Comparison of ENCODE assay signal across 8 mouse cellular contexts in genomic region chr3:33843801-33844632, GRCm38 (mm10). TPM values are rescaled to one million over a fixed set of nuclear protein-coding genes. Genes with fewer than 3 reads are reported as not detected.
DNase-seq lines count a peak whose midpoint lies in the region; ATAC-seq lines count a peak whose summit lies in the region.

Gene Ccdc39, minus strand, starts transcription at chr3:33844310.

- H3K4me1 ChIP-seq in embryonic facial prominence, embryonic 13.5 days = peaks cover 4% of the 10 kb centered on the region
- H3K4me1 ChIP-seq in limb, embryonic 12.5 days (replicated peaks) = peaks cover 5% of the 10 kb centered on the region
- H3K4me1 ChIP-seq in midbrain, embryonic 14.5 days (ENCODE audit: control insufficient read depth, insufficient read depth, low read length) = peaks cover 10% of the 10 kb centered on the region; the same call in 1 of the 2 replicates
- H3K4me1 ChIP-seq in stomach, embryonic 14.5 days (ENCODE audit: control insufficient read depth, insufficient read depth, low read length) = peaks cover 5% of the 10 kb centered on the region; the same call in 1 of the 2 replicates

- DNase-seq in 3134 (ENCODE audit: extremely low read depth, insufficient read length, low spot score) = peak; percentile 36
- DNase-seq in adrenal gland, postnatal 36 days = peak; percentile 79 to 80
- DNase-seq in heart, adult 8-10 months (ENCODE audit: low spot score) = peak; percentile 76
- DNase-seq in kidney, adult 8-10 months = peak; percentile 58 to 77
- DNase-seq in midbrain, embryonic 14.5 days = peak; percentile 93

- 0 out of 2 replicates have a peak within 1 kb of the TSS, but pooled peaks have one; percentile 39 for H3K27ac ChIP-seq in embryonic facial prominence, embryonic 13.5 days
- H3K27ac ChIP-seq in limb, embryonic 12.5 days = no peak within 1 kb of the TSS
- H3K27ac ChIP-seq in midbrain, embryonic 14.5 days (replicated peaks; ENCODE audit: low read depth, low read length) = peak within 1 kb of the TSS; percentile 80
- H3K27ac ChIP-seq in stomach, embryonic 14.5 days (ENCODE audit: low read length) = no peak within 1 kb of the TSS

- no peaks in the 10 kb centered on the region for H3K9me3 ChIP-seq in embryonic facial prominence, embryonic 13.5 days
- no peaks in the 10 kb centered on the region for H3K9me3 ChIP-seq in limb, embryonic 12.5 days
- no peaks in the 10 kb centered on the region for H3K9me3 ChIP-seq in midbrain, embryonic 14.5 days (ENCODE audit: control insufficient read depth, low read length)
- H3K9me3 ChIP-seq in stomach, embryonic 14.5 days (ENCODE audit: control insufficient read depth, low read depth, low read length) = no peaks in the 10 kb centered on the region

- peak within 1 kb of the TSS; percentile 60 for H3K4me3 ChIP-seq in embryonic facial prominence, embryonic 13.5 days
- peak within 1 kb of the TSS; percentile 54 for H3K4me3 ChIP-seq in limb, embryonic 12.5 days (replicated peaks)
- H3K4me3 ChIP-seq in midbrain, embryonic 14.5 days (replicated peaks; ENCODE audit: low read depth, low read length) = peak within 1 kb of the TSS; percentile 65
- peak within 1 kb of the TSS; percentile 41 for H3K4me3 ChIP-seq in stomach, embryonic 14.5 days (ENCODE audit: low read depth, low read length)

- WGBS in embryonic facial prominence, embryonic 13.5 days = 5% methylated on average over 26 of the region's 26 CpGs
- 7% methylated on average over 26 of the region's 26 CpGs for WGBS in limb, embryonic 12.5 days
- WGBS in midbrain, embryonic 14.5 days = 4% methylated on average over 26 of the region's 26 CpGs
- 4% methylated on average over 26 of the region's 26 CpGs for WGBS in stomach, embryonic 14.5 days

- no peaks in the 10 kb centered on the region for H3K36me3 ChIP-seq in embryonic facial prominence, embryonic 13.5 days
- H3K36me3 ChIP-seq in limb, embryonic 12.5 days = no peaks in the 10 kb centered on the region
- H3K36me3 ChIP-seq in midbrain, embryonic 14.5 days (ENCODE audit: control insufficient read depth, insufficient read depth, low read length) = no peaks in the 10 kb centered on the region
- no peaks in the 10 kb centered on the region for H3K36me3 ChIP-seq in stomach, embryonic 14.5 days (ENCODE audit: control insufficient read depth, insufficient read depth, low read length)

- H3K27me3 ChIP-seq in embryonic facial prominence, embryonic 13.5 days = no peaks in the 10 kb centered on the region
- H3K27me3 ChIP-seq in limb, embryonic 12.5 days = no peaks in the 10 kb centered on the region
- H3K27me3 ChIP-seq in midbrain, embryonic 14.5 days (ENCODE audit: control insufficient read depth, insufficient read depth, low read length) = no peaks in the 10 kb centered on the region
- H3K27me3 ChIP-seq in stomach, embryonic 14.5 days (ENCODE audit: control insufficient read depth, insufficient read depth, low read length) = no peaks in the 10 kb centered on the region

- ATAC-seq in embryonic facial prominence, embryonic 13.5 days (ENCODE audit: insufficient number of reproducible peaks, insufficient read depth, low FRiP score, low TSS enrichment, low read depth) = peak; percentile 84
- ATAC-seq in limb, embryonic 12.5 days (ENCODE audit: insufficient number of reproducible peaks, insufficient read depth, low FRiP score, low TSS enrichment, low read depth) = peak; percentile 75
- ATAC-seq in midbrain, embryonic 14.5 days (ENCODE audit: low FRiP score, low TSS enrichment) = peak; percentile 90
- ATAC-seq in stomach, embryonic 14.5 days (ENCODE audit: insufficient number of reproducible peaks, insufficient read depth, low FRiP score, low read depth) = peak; percentile 88; the same call in 1 of the 2 replicates

- H3K9ac ChIP-seq in embryonic facial prominence, embryonic 13.5 days = peak within 1 kb of the TSS; percentile 77
- H3K9ac ChIP-seq in limb, embryonic 12.5 days (replicated peaks) = peak within 1 kb of the TSS; percentile 69
- H3K9ac ChIP-seq in midbrain, embryonic 14.5 days (replicated peaks; ENCODE audit: low read length) = peak within 1 kb of the TSS; percentile 72
- peak within 1 kb of the TSS; percentile 53 for H3K9ac ChIP-seq in stomach, embryonic 14.5 days (replicated peaks; ENCODE audit: low read depth, low read length)

- H3K4me2 ChIP-seq in embryonic facial prominence, embryonic 13.5 days = peak within 1 kb of the TSS; percentile 84
- H3K4me2 ChIP-seq in limb, embryonic 12.5 days = peak within 1 kb of the TSS; percentile 88
- H3K4me2 ChIP-seq in midbrain, embryonic 14.5 days (ENCODE audit: low read length) = peak within 1 kb of the TSS; percentile 86
- H3K4me2 ChIP-seq in stomach, embryonic 14.5 days (replicated peaks; ENCODE audit: low read depth, low read length) = peak within 1 kb of the TSS; percentile 71

RNA-seq across cellular contexts. Expression of gene Ccdc39, which starts in this region (rescaled TPM):
- total RNA-seq in adrenal gland, postnatal 36 days (2021) = 1 to 10 TPM; 1.0 to 1.7 TPM
- 3.8 and 6.9 TPM in 2 replicates for polyA plus RNA-seq in embryonic facial prominence, embryonic 13.5 days (2015; fragmentation: Nextera tagmentation; extraction: Ambion mirVana)
- total RNA-seq in heart, adult 8-10 months (2022) = under 1 TPM in 2 of 4 experiments, not detected in 2; 0.16 TPM
- 5.4 and 6.2 TPM in 2 replicates for polyA plus RNA-seq in limb, embryonic 12.5 days (2016; fragmentation: Nextera tagmentation; extraction: Ambion mirVana)
- 16.8 and 16.9 TPM in 2 replicates for polyA plus RNA-seq in midbrain, embryonic 14.5 days (2014; fragmentation: Nextera tagmentation; extraction: Ambion mirVana)
- polyA plus RNA-seq in stomach, embryonic 14.5 days (2014; fragmentation: Nextera tagmentation; extraction: Ambion mirVana) = 5.9 and 6.9 TPM in 2 replicates

Comparison
In these comparisons a context has a peak if more than half of its experiments do, and no peak if none do; other contexts are left out.
1. Peak in DNase-seq in heart, adult 8-10 months; RNA of the gene not detected or under 1 TPM.
2. DNase-seq: peak in every context shown above with its lines; median percentile 93 in midbrain, embryonic 14.5 days; 80 in adrenal gland, postnatal 36 days; 76 in heart, adult 8-10 months; 68 in kidney, adult 8-10 months; 36 in 3134.
3. H3K27ac ChIP-seq: peak in embryonic facial prominence, embryonic 13.5 days (single experiment) and midbrain, embryonic 14.5 days (single experiment); none in limb, embryonic 12.5 days (single experiment) and stomach, embryonic 14.5 days (single experiment).
4. Peak in every context shown above with its lines, with median percentiles within 50 percentile points of each other: ATAC-seq, H3K4me2 ChIP-seq, H3K4me3 ChIP-seq and H3K9ac ChIP-seq.